Mouse (Mus musculus): ENCODE data around the gene Olfr273.
"Not testable (repeated sequence)": the region's sequence is repeated elsewhere in the genome, so short reads cannot be mapped to it uniquely, and the experiment has no call there.

The Olfr273 gene

GRCm38 (mm10) chr4:52859136-52859535 lies at the start of gene Olfr273:
Gene Olfr273 (minus strand): TSS chr4:52859236.
- DNase-seq, result no peak

- no peak for DNase-seq
Measured at GRCm38 (mm10) chr4:52864156-52864555, 5.1 kb upstream of the Olfr273 start.

GRCm38 (mm10) chr4:52849672-52850071 lies 9.4 kb downstream of the Olfr273 start:
- DNase-seq, result no peak

GRCm38 (mm10) chr4:52849039-52849635 lies 9.9 kb downstream of the Olfr273 start:
- DNase-seq, result no peak

- not testable (repeated sequence) for DNase-seq
Measured at GRCm38 (mm10) chr4:52845411-52845810, 13.6 kb downstream of the Olfr273 start.

GRCm38 (mm10) chr4:52821375-52821774 lies 37.7 kb downstream of the Olfr273 start:
- no peak for DNase-seq

GRCm38 (mm10) chr4:52814304-52814703 lies 44.7 kb downstream of the Olfr273 start, which contains the start of gene Olfr275:
Gene Olfr275 (plus strand): TSS chr4:52814604.
- no peak for DNase-seq

GRCm38 (mm10) chr4:52811871-52812270 lies 47.2 kb downstream of the Olfr273 start:
- DNase-seq, result no peak
